ENCODE assay signal across 23 mouse cellular contexts in genomic region chr16:93462286-93462610, GRCm38 (mm10).
A peak's percentile ranks its signal among the peaks of the same experiment; 100 is the strongest.
DNase-seq lines count a peak whose midpoint lies in the region; ATAC-seq and TF ChIP-seq lines count a peak whose summit lies in the region.
"Had no signal": no experiment of that assay in that cellular context is flagged by ENCODE, and none has a peak within 500 bp of the region (broad histone marks: within the 10 kb centered on the region; RNA-seq: fewer than 3 reads in every experiment).

No protein-coding gene starts in this region.

- H3K27me3 ChIP-seq in heart, embryonic 12.5 days (replicated peaks): peaks cover 15% of the 10 kb centered on the region
- no peaks in the 10 kb centered on the region for H3K27me3 ChIP-seq in heart, adult 2 months (ENCODE audit: control insufficient read depth, insufficient read depth, low read length)
- H3K27me3 ChIP-seq in kidney, embryonic 15.5 days: peaks cover 12% of the 10 kb centered on the region
- no peaks in the 10 kb centered on the region for H3K27me3 ChIP-seq in embryonic facial prominence, embryonic 14.5 days (replicated peaks; ENCODE audit: control insufficient read depth, insufficient read depth, low read length)
- H3K27me3 ChIP-seq in liver, embryonic 12.5 days (replicated peaks): peaks cover 24% of the 10 kb centered on the region; the same call in 1 of the 2 replicates
- H3K27me3 ChIP-seq: forebrain, embryonic 13.5 days had no signal

- 27% methylated on average over 8 of the region's 8 CpGs for WGBS in heart, embryonic 12.5 days
- 15% methylated on average over 8 of the region's 8 CpGs for WGBS in heart, adult 2 months
- WGBS in kidney, embryonic 15.5 days: 18% methylated on average over 8 of the region's 8 CpGs
- 16% methylated on average over 8 of the region's 8 CpGs for WGBS in embryonic facial prominence, embryonic 14.5 days
- WGBS in liver, embryonic 12.5 days (ENCODE audit: insufficient replicate concordance): 37% methylated on average over 8 of the region's 8 CpGs

- no peaks in the 10 kb centered on the region for H3K36me3 ChIP-seq in heart, embryonic 12.5 days
- no peaks in the 10 kb centered on the region for H3K36me3 ChIP-seq in heart, adult 2 months (ENCODE audit: control insufficient read depth, insufficient read depth, low read length)
- H3K36me3 ChIP-seq in kidney, embryonic 15.5 days: no peaks in the 10 kb centered on the region
- no peaks in the 10 kb centered on the region for H3K36me3 ChIP-seq in embryonic facial prominence, embryonic 14.5 days (ENCODE audit: control insufficient read depth, insufficient read depth, low read length)
- H3K36me3 ChIP-seq in liver, embryonic 12.5 days: no peaks in the 10 kb centered on the region
- H3K36me3 ChIP-seq: hindbrain, embryonic 10.5 days; liver, embryonic 13.5 days had no signal

- no peak for TF ChIP-seq POLR2A in heart, adult 2 months (IDR thresholded peaks at IDR 0.05; ENCODE audit: insufficient read depth, low read depth, low read length)

- H3K4me2 ChIP-seq in heart, embryonic 12.5 days: peak overlapping the region; percentile 32
- H3K4me2 ChIP-seq in kidney, embryonic 15.5 days: peak overlapping the region; percentile 20; the same call in 1 of the 2 replicates
- no peak overlapping the region for H3K4me2 ChIP-seq in embryonic facial prominence, embryonic 14.5 days (ENCODE audit: low read depth, low read length)
- no peak overlapping the region for H3K4me2 ChIP-seq in liver, embryonic 12.5 days
- H3K4me2 ChIP-seq: forebrain, embryonic 13.5 days; liver, embryonic 13.5 days; midbrain, embryonic 11.5 days had no signal

- peak overlapping the region; percentile 73 for H3K27ac ChIP-seq in heart, embryonic 12.5 days (ENCODE audit: poor library complexity, severe bottlenecking)
- no peak overlapping the region for H3K27ac ChIP-seq in heart, adult 2 months
- no peak overlapping the region for H3K27ac ChIP-seq in kidney, embryonic 15.5 days
- no peak overlapping the region for H3K27ac ChIP-seq in embryonic facial prominence, embryonic 14.5 days (replicated peaks; ENCODE audit: low read depth, low read length)
- H3K27ac ChIP-seq in liver, embryonic 12.5 days: no peak overlapping the region
- H3K27ac ChIP-seq: forebrain, embryonic 13.5 days; hindbrain, embryonic 10.5 days; layer of hippocampus, adult 2 months; liver, embryonic 13.5 days had no signal

- no peak for ATAC-seq in heart, embryonic 12.5 days (ENCODE audit: insufficient number of reproducible peaks, low FRiP score)
- ATAC-seq in kidney, embryonic 15.5 days (replicated peaks; ENCODE audit: low FRiP score): no peak
- ATAC-seq in embryonic facial prominence, embryonic 14.5 days (ENCODE audit: low read depth): no peak
- ATAC-seq in liver, embryonic 12.5 days: no peak
- ATAC-seq: forebrain, embryonic 13.5 days; inflammation-experienced regulatory T-cells, adult 6 months had no signal

- TF ChIP-seq CTCF in heart, adult 2 months (IDR thresholded peaks at IDR 0.05): no peak

- no peaks in the 10 kb centered on the region for H3K9me3 ChIP-seq in heart, embryonic 12.5 days (replicated peaks)
- no peaks in the 10 kb centered on the region for H3K9me3 ChIP-seq in kidney, embryonic 15.5 days (replicated peaks)
- H3K9me3 ChIP-seq in embryonic facial prominence, embryonic 14.5 days (ENCODE audit: control insufficient read depth, low read length): no peaks in the 10 kb centered on the region
- no peaks in the 10 kb centered on the region for H3K9me3 ChIP-seq in liver, embryonic 12.5 days (replicated peaks)
- H3K9me3 ChIP-seq: forebrain, embryonic 13.5 days; hindbrain, embryonic 10.5 days; liver, embryonic 13.5 days had no signal

- no peak for DNase-seq in heart, adult 2 months
- DNase-seq in kidney, postnatal 14 days: no peak
- DNase-seq in NIH3T3 (ENCODE audit: low read depth): peak; percentile 58
- peak; percentile 64 for DNase-seq in embryonic facial prominence, embryonic 14.5 days (ENCODE audit: low spot score)
- no peak for DNase-seq in left cerebral cortex, adult 8-10 months (ENCODE audit: low spot score in 2 of 2)
- DNase-seq: adrenal gland, postnatal 14 days; cerebellum, adult 18-20 months; cerebellum, postnatal 36 days; gastrocnemius, postnatal 25 days; left cerebral cortex, postnatal 4 days; liver, embryonic 13.5 days; lung, postnatal 4 days; right cerebral cortex, adult 18-20 months; thymus, adult 2 months had no signal

- TF ChIP-seq EP300 in heart, adult 2 months (IDR thresholded peaks at IDR 0.05; ENCODE audit: insufficient read depth, low read depth, low read length): no peak

- H3K9ac ChIP-seq in heart, embryonic 12.5 days: no peak overlapping the region
- H3K9ac ChIP-seq in heart, adult 2 months (ENCODE audit: low read depth, low read length): no peak overlapping the region
- no peak overlapping the region for H3K9ac ChIP-seq in kidney, embryonic 15.5 days
- no peak overlapping the region for H3K9ac ChIP-seq in embryonic facial prominence, embryonic 14.5 days (ENCODE audit: low read depth, low read length)
- H3K9ac ChIP-seq in liver, embryonic 12.5 days: no peak overlapping the region
- H3K9ac ChIP-seq: forebrain, embryonic 13.5 days; liver, embryonic 13.5 days had no signal

- intact Hi-C loops in heart, adult 2 months (cut with DNase I): no loop called here

- no peak overlapping the region for H3K4me3 ChIP-seq in heart, embryonic 12.5 days
- no peak overlapping the region for H3K4me3 ChIP-seq in heart, adult 2 months
- H3K4me3 ChIP-seq in kidney, embryonic 15.5 days (replicated peaks): no peak overlapping the region
- no peak overlapping the region for H3K4me3 ChIP-seq in embryonic facial prominence, embryonic 14.5 days (ENCODE audit: low read depth, low read length)
- no peak overlapping the region for H3K4me3 ChIP-seq in liver, embryonic 12.5 days
- H3K4me3 ChIP-seq: forebrain, embryonic 13.5 days; hindbrain, embryonic 10.5 days; layer of hippocampus, adult 2 months; liver, embryonic 13.5 days; myocyte had no signal

- H3K4me1 ChIP-seq in heart, embryonic 12.5 days (replicated peaks): peaks cover 28% of the 10 kb centered on the region
- H3K4me1 ChIP-seq in heart, adult 2 months (ENCODE audit: control insufficient read depth, insufficient read depth, low read length): peaks cover 3% of the 10 kb centered on the region
- peaks cover 21% of the 10 kb centered on the region for H3K4me1 ChIP-seq in kidney, embryonic 15.5 days
- peaks cover 21% of the 10 kb centered on the region for H3K4me1 ChIP-seq in embryonic facial prominence, embryonic 14.5 days (ENCODE audit: control insufficient read depth, insufficient read depth, low read length)
- H3K4me1 ChIP-seq in liver, embryonic 12.5 days: no peaks in the 10 kb centered on the region
- H3K4me1 ChIP-seq: liver, embryonic 13.5 days had no signal

- H3K79me2 ChIP-seq in heart, adult 2 months (replicated peaks; ENCODE audit: control insufficient read depth, insufficient read depth, low read length): no peaks in the 10 kb centered on the region

Comparison
In these comparisons a context has a peak if more than half of its experiments do, and no peak if none do; other contexts are left out.
1. H3K4me2 ChIP-seq: peak in heart, embryonic 12.5 days (single experiment) and kidney, embryonic 15.5 days (single experiment); none in embryonic facial prominence, embryonic 14.5 days (single experiment) and liver, embryonic 12.5 days (single experiment).
2. DNase-seq: peak in NIH3T3 (single experiment) and embryonic facial prominence, embryonic 14.5 days (single experiment); none in heart, adult 2 months (0 of 2), kidney, postnatal 14 days (single experiment) and left cerebral cortex, adult 8-10 months (0 of 2).